Mouse (Mus musculus) MEL (cell line): ENCODE measurements around the gene Mogat2.

Source experiments
- BHLHE40 ChIP-seq: IDR thresholded peaks from 2 replicates; pipeline ENCODE4 v1.6.1; 2012; ENCODE audit warnings: low read depth, mild to moderate bottlenecking, inconsistent platforms, low read length, improper control_type of control experiment, borderline replicate concordance
- CTCF ChIP-seq, 3 experiments: IDR thresholded peaks in 2 of 3; conservative IDR thresholded peaks in 1 of 3; 2 replicates each; pipeline ENCODE4 v1.5.1; 2011 to 2012; ENCODE audit warnings: low read length in 3 of 3, low read depth in 2 of 3, mild to moderate bottlenecking in 2 of 3, improper control_type of control experiment in 1 of 3, inconsistent platforms in 1 of 3, mixed read lengths in 1 of 3, moderate library complexity in 1 of 3; ENCODE audit not compliant: control insufficient read depth in 1 of 3, insufficient read depth in 1 of 3, poor library complexity in 1 of 3, severe bottlenecking in 1 of 3
- MXI1 ChIP-seq: IDR thresholded peaks from 2 replicates; pipeline ENCODE4 v1.6.1; 2011; ENCODE audit warnings: mild to moderate bottlenecking, low read depth, low read length, improper control_type of control experiment
- NELFE ChIP-seq: IDR thresholded peaks from 2 replicates; pipeline ENCODE4 v1.6.1; 2011; ENCODE audit warnings: low read depth, low read length, improper control_type of control experiment
- NRF1 ChIP-seq: IDR thresholded peaks from 2 replicates; pipeline ENCODE4 v1.6.1; 2014; ENCODE audit warnings: low read depth, mild to moderate bottlenecking, inconsistent platforms, low read length, improper control_type of control experiment, moderate library complexity; ENCODE audit not compliant: poor library complexity, insufficient read depth, severe bottlenecking
- POLR2A ChIP-seq, 2 experiments: IDR thresholded peaks; 2 replicates each; pipeline ENCODE4 v1.6.1; 2011 to 2012; ENCODE audit warnings: low read length in 2 of 2, mild to moderate bottlenecking in 2 of 2, control low read depth in 1 of 2, improper control_type of control experiment in 1 of 2, low read depth in 1 of 2, moderate library complexity in 1 of 2; ENCODE audit not compliant: control insufficient read depth in 1 of 2, insufficient read depth in 1 of 2, poor library complexity in 1 of 2
- POLR2AphosphoS2 ChIP-seq: IDR thresholded peaks from 2 replicates; pipeline ENCODE4 v1.6.1; 2011; ENCODE audit warnings: low read length, improper control_type of control experiment
- RAD21 ChIP-seq: IDR thresholded peaks from 2 replicates; pipeline ENCODE4 v1.6.1; 2011; ENCODE audit warnings: mild to moderate bottlenecking, low read depth, low read length, improper control_type of control experiment
- SMC3 ChIP-seq: IDR thresholded peaks from 2 replicates; pipeline ENCODE4 v1.6.1; 2011; ENCODE audit warnings: low read depth, low read length, improper control_type of control experiment
- TBP ChIP-seq: IDR thresholded peaks from 2 replicates; pipeline ENCODE4 v1.8.0; 2011; ENCODE audit warnings: low read depth, low read length, improper control_type of control experiment
- TCF12 ChIP-seq: IDR thresholded peaks from 2 replicates; pipeline ENCODE4 v1.6.1; 2014; ENCODE audit warnings: low read depth, mild to moderate bottlenecking, inconsistent platforms, low read length, improper control_type of control experiment, moderate library complexity
- USF1 ChIP-seq: IDR thresholded peaks from 2 replicates; pipeline ENCODE4 v1.6.1; 2014; ENCODE audit warnings: low read depth, mild to moderate bottlenecking, inconsistent platforms, low read length, improper control_type of control experiment, moderate library complexity
- ZMIZ1 ChIP-seq: IDR thresholded peaks from 2 replicates; pipeline ENCODE4 v1.6.1; 2012; ENCODE audit warnings: low read depth, mild to moderate bottlenecking, inconsistent platforms, low read length, improper control_type of control experiment, moderate library complexity

DNA sequence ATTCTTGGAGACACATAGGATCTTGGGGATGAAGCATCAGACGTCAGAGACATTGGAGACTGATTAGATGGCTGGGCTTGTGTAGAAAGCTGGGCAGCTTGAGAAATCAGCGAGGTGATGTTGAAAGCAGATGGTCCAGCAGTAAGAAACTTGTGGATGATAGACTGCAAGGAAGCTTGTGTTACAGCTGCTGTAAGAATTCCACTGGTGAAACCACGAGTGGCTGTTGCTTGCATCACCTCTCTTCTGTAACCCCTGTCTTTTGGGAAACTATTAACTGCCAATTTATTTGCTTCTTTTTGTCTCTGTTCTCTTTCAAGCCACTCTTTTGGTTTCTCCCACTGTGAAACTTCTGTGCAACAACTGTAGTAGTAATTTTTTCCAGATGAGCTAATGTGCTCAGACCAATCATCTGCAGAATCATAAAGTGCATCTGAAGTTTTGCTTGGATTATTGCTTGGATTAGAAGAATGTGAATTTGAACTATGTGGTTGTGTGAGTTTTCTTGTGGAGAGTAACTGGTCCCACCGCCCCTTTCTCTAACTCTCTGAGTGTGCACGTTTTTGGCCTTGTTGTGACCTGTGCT is 9.8 kb upstream of the Mogat2 start:
- TF ChIP-seq CTCF (IDR thresholded peaks at IDR 0.05 in 2 of 3, conservative IDR thresholded peaks at IDR 0.05 in 1 of 3; ENCODE audit: control insufficient read depth in 1 of 3, insufficient read depth in 1 of 3, low read depth in 2 of 3, low read length in 3 of 3, poor library complexity in 1 of 3, severe bottlenecking in 1 of 3), result no peak
- no peak for TF ChIP-seq NRF1
- no peak for TF ChIP-seq POLR2AphosphoS2
- no peak for TF ChIP-seq USF1
- no peak for TF ChIP-seq SMC3
- no peak for TF ChIP-seq ZMIZ1
- TF ChIP-seq TBP, result no peak
- TF ChIP-seq POLR2A (IDR thresholded peaks at IDR 0.05; ENCODE audit: control insufficient read depth in 1 of 2, insufficient read depth in 1 of 2, low read depth in 1 of 2, low read length in 2 of 2, poor library complexity in 1 of 2), result no peak
- TF ChIP-seq TCF12, result no peak
- no peak for TF ChIP-seq MXI1
- TF ChIP-seq RAD21, result no peak
- no peak for TF ChIP-seq BHLHE40
- TF ChIP-seq NELFE, result no peak
